Mouse (Mus musculus): ENCODE results near the gene Rell1.

Gene Rell1

GRCm38 (mm10) chr5:63968443-63969415, at the start of gene Rell1:
TSS of gene Rell1 (minus strand) at chr5:63968897.
- TF ChIP-seq GATA4 (IDR thresholded peaks at IDR 0.05; ENCODE audit: insufficient replicate concordance, low read length): peak; percentile 12; the same call in 1 of the 2 replicates

- no peak for TF ChIP-seq GATA4 (IDR thresholded peaks at IDR 0.05; ENCODE audit: insufficient replicate concordance, low read length)
Measured at GRCm38 (mm10) chr5:64012596-64013366, 44.1 kb upstream of the Rell1 start.

- no peak for TF ChIP-seq GATA4 (IDR thresholded peaks at IDR 0.05; ENCODE audit: insufficient replicate concordance, low read length)
Measured at GRCm38 (mm10) chr5:64006548-64006947, 37.9 kb upstream of the Rell1 start.

- no peak for TF ChIP-seq GATA4 (IDR thresholded peaks at IDR 0.05; ENCODE audit: insufficient replicate concordance, low read length)
Measured at GRCm38 (mm10) chr5:64003302-64003701, 34.6 kb upstream of the Rell1 start.

GRCm38 (mm10) chr5:63993865-63994264, 25.2 kb upstream of the Rell1 start:
- TF ChIP-seq GATA4 (IDR thresholded peaks at IDR 0.05; ENCODE audit: insufficient replicate concordance, low read length): no peak

GRCm38 (mm10) chr5:63990675-63991074, 22.0 kb upstream of the Rell1 start:
- no peak for TF ChIP-seq GATA4 (IDR thresholded peaks at IDR 0.05; ENCODE audit: insufficient replicate concordance, low read length)

- TF ChIP-seq GATA4 (IDR thresholded peaks at IDR 0.05; ENCODE audit: insufficient replicate concordance, low read length): no peak
Measured at GRCm38 (mm10) chr5:63986337-63986736, 17.6 kb upstream of the Rell1 start.

- TF ChIP-seq GATA4 (IDR thresholded peaks at IDR 0.05; ENCODE audit: insufficient replicate concordance, low read length): peak; percentile 13; the same call in 1 of the 2 replicates
Measured at GRCm38 (mm10) chr5:63982296-63982695, 13.6 kb upstream of the Rell1 start.

- no peak for TF ChIP-seq GATA4 (IDR thresholded peaks at IDR 0.05; ENCODE audit: insufficient replicate concordance, low read length)
Measured at GRCm38 (mm10) chr5:63970991-63971390, 2.3 kb upstream of the Rell1 start.

- no peak for TF ChIP-seq GATA4 (IDR thresholded peaks at IDR 0.05; ENCODE audit: insufficient replicate concordance, low read length)
Measured at GRCm38 (mm10) chr5:63970281-63970732, 1.6 kb upstream of the Rell1 start.

- no peak for TF ChIP-seq GATA4 (IDR thresholded peaks at IDR 0.05; ENCODE audit: insufficient replicate concordance, low read length)
Measured at GRCm38 (mm10) chr5:63969476-63970112, 897 bp upstream of the Rell1 start.

- TF ChIP-seq GATA4 (IDR thresholded peaks at IDR 0.05; ENCODE audit: insufficient replicate concordance, low read length): no peak
Measured at GRCm38 (mm10) chr5:63967591-63968141, 1.0 kb downstream of the Rell1 start.

- no peak for TF ChIP-seq GATA4 (IDR thresholded peaks at IDR 0.05; ENCODE audit: insufficient replicate concordance, low read length)
Measured at GRCm38 (mm10) chr5:63966379-63966778, 2.3 kb downstream of the Rell1 start.

GRCm38 (mm10) chr5:63965946-63966345, 2.8 kb downstream of the Rell1 start:
- no peak for TF ChIP-seq GATA4 (IDR thresholded peaks at IDR 0.05; ENCODE audit: insufficient replicate concordance, low read length)

GRCm38 (mm10) chr5:63964576-63964975, 4.1 kb downstream of the Rell1 start:
- TF ChIP-seq GATA4 (IDR thresholded peaks at IDR 0.05; ENCODE audit: insufficient replicate concordance, low read length): no peak
